Mouse (Mus musculus): Measurements from ENCODE around the gene Gm49711. TPM values are rescaled to one million over a fixed set of nuclear protein-coding genes. Genes with fewer than 3 reads are reported as not detected.

Gene Gm49711
- polyA plus RNA-seq, 1 experiment from 2014 or later = 0.24 TPM

DNA sequence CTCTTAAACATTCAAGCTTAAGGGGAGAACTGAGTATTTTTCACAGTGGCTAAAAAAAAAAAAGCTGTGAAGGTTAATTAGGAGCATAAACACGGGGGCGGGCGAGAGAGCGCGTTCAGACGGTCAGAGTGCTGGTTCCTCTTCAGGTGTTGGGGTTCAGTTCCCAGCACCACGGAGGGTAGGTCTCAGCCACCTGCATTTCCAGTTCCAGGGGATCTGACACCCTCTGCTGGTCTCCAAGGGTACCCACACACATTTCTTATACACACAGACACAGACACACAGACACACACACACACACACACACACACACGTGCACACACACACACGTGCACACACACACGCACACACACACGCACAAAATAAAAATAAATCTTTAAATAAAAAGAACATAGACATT, 18.1 kb upstream of the Gm49711 start:
- H3K27ac ChIP-seq = no peak overlapping the region
- 96% methylated on average over 11 of the region's 11 CpGs for WGBS
- no peaks in the 10 kb centered on the region for H3K27me3 ChIP-seq (ENCODE audit: insufficient read depth, poor library complexity, severe bottlenecking)
- no peak overlapping the region for H3K4me3 ChIP-seq
- DNase-seq (ENCODE audit: low spot score) = no peak
- peaks cover 6% of the 10 kb centered on the region for H3K4me1 ChIP-seq (replicated peaks)
- no peaks in the 10 kb centered on the region for H3K36me3 ChIP-seq
- H3K9me3 ChIP-seq = peaks cover 2% of the 10 kb centered on the region; the same call in 1 of the 2 replicates

DNA sequence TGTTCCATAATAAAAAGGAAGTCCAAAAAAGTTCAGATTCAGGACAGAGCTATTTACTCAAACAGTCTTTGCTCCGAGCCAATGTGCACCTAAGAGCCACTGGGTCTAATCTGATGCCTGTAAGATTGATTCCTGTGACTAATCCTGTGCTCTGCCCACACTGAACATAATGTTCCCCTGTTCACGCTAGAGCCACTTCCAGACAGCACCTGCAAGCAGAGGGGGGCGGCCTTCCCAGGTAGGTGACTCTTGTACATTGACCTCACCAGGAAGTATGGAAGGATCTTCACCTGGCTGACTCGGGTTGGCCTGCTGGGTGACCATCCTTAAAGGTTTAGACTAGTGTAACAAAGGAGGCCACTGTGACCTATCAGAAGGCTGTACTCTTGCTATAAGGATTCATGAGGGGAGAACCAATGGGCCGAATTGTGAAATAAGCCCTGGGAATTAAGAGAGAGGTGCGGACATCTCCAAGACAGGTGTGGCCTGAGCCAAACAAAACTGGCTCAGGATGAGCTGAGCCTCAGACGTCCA, 6.3 kb upstream of the Gm49711 start:
- Histone ChIP-seq H3K4me1 (replicated peaks) (peaks cover 10% of the 10 kb centered on the region; the same call in 1 of the 2 replicates), H3K4me3 (no peak overlapping the region), H3K27ac (no peak overlapping the region), H3K9me3 (peaks cover 12% of the 10 kb centered on the region), H3K27me3 (ENCODE audit: insufficient read depth, poor library complexity, severe bottlenecking) (no peaks in the 10 kb centered on the region), H3K36me3 (peaks cover 8% of the 10 kb centered on the region; the same call in 1 of the 2 replicates)
- 87% methylated on average over 7 of the region's 7 CpGs for WGBS
- no peak for DNase-seq (ENCODE audit: low spot score)

DNA sequence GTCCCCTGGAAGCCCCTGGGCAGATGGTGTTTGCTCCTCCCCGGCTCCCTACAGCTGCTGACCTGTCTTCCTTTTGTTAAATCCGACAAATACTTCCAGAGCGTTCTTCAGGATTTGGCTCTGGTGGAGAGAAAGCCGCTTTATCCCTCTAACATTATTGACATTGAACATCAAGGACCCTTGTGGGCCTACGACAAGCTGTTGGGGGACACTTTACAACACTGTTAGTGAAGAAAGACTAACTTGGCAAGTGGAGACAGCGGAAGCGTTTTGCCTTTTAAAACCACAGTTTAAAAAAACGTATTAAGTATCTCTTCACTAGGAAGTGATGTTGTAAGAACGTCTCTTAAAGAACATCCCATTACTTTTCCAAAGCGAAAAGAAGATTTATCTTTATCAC, 5.5 kb upstream of the Gm49711 start:
- Histone ChIP-seq H3K36me3 (peaks cover 8% of the 10 kb centered on the region; the same call in 1 of the 2 replicates), H3K27ac (no peak overlapping the region)
- 75% methylated on average over 10 of the region's 10 CpGs for WGBS

DNA sequence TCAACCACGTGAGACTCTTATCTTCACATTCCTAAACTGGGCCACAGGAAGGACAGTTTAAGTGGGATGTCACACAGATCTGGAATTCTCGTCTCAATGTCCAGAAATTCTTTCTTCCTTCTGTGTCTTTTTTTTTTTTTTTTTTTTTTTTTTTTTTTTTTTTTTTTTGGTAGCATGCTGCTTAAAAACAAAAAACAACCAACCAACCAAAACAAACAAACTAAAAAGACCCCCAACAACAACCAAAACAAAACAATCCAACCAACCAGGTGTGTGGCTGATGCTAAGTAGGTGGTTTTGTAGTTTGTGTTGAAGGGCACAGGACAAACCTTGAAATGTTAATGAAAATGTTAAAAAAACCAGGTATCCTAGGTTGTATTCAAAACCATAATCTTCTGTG, 1.4 kb upstream of the Gm49711 start:
- H3K27ac ChIP-seq = no peak overlapping the region
- peaks cover 35% of the 10 kb centered on the region for H3K4me1 ChIP-seq (replicated peaks)
- H3K4me3 ChIP-seq = no peak overlapping the region
- H3K9me3 ChIP-seq = peaks cover 12% of the 10 kb centered on the region
- no peaks in the 10 kb centered on the region for H3K27me3 ChIP-seq (ENCODE audit: insufficient read depth, poor library complexity, severe bottlenecking)
- peaks cover 25% of the 10 kb centered on the region for H3K36me3 ChIP-seq
- no peak for DNase-seq (ENCODE audit: low spot score)
- WGBS = 64% methylated on average over 2 of the region's 2 CpGs

More for the DNA sequence above, 5.5 kb upstream of the Gm49711 start:
- no peak for DNase-seq (ENCODE audit: low spot score)
- peaks cover 12% of the 10 kb centered on the region for H3K9me3 ChIP-seq
- H3K4me1 ChIP-seq (replicated peaks) = peaks cover 13% of the 10 kb centered on the region
- no peak overlapping the region for H3K4me3 ChIP-seq
- no peaks in the 10 kb centered on the region for H3K27me3 ChIP-seq (ENCODE audit: insufficient read depth, poor library complexity, severe bottlenecking)

DNA sequence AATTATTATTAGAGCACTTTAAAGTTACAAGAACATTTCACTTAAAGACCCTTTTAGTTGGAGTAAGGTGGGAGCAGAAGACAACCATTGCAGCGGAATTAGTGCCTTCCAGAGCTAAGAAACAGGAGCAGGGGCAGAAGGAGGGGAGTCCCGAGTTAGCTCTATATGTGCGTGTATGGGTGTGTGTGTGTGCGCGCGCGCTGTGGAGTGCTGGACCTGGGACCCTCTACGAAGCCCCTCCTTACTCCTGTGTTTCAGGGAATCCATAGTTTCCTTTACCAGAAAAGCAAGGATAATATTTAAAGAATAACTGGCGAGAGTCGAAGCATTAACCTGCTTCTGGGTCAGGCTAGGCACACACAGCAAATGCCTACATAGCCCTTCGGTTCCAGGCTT, 662 bp upstream of the Gm49711 start:
- peaks cover 12% of the 10 kb centered on the region for H3K9me3 ChIP-seq
- H3K4me3 ChIP-seq = peak overlapping the region; percentile 91
- H3K27me3 ChIP-seq (ENCODE audit: insufficient read depth, poor library complexity, severe bottlenecking) = no peaks in the 10 kb centered on the region
- no peak for DNase-seq (ENCODE audit: low spot score)
- H3K4me1 ChIP-seq (replicated peaks) = peaks cover 35% of the 10 kb centered on the region
- H3K36me3 ChIP-seq = peaks cover 32% of the 10 kb centered on the region
- H3K27ac ChIP-seq = peak overlapping the region; percentile 97
- WGBS = 8% methylated on average over 11 of the region's 11 CpGs

DNA sequence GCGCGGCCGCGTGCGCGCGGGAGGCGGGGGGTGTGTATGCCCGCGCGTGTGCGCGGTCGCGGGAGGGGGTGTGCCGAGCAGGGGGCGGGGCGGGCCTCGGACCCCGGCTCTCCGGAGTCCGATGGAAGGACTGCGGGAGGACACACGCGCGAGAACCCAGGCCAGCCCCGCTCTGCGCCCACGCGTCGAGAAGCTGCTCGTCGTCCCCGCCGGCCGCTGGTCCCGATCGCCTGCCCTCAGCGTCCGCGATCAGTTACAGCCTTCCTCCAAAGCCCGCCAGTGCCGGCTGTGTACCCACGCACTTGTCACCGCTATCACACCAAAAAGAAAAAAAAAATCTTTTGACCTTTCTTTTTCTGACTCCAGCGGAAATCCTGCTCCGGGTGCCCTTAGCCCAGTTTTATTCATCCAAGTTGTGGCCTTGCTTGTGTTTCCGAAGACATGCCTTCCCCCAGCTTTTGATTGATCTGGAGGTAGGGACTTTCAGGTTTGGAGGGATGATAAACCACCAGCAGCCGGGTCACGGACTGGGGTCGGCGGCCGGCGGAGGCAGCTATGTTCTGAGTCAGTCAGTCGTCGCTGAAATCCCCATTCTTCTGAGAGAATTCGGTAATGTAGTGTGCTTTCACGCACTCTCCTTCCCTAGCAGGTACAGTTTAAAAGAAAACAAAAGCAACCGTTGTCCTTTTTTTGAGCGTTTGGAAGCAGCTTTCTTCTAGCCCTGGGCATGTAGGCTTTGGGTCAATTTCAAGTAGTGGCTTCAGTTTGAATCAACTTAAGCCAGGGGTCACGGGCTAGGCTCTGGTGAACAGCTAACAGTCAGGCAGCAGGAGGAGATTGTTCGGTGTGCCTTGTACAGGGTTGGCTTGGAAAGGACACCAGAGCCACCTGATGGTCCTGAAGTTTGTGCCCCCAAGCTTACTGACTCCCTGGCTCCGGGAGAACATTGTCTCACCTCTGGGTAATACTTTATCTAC, 816 bp downstream of the Gm49711 start:
- peak; percentile 30 for DNase-seq (ENCODE audit: low spot score)
- H3K4me3 ChIP-seq = peak overlapping the region; percentile 91
- 1% methylated on average over 63 of the region's 63 CpGs for WGBS
- peak overlapping the region; percentile 97 for H3K27ac ChIP-seq
- peaks cover 43% of the 10 kb centered on the region for H3K36me3 ChIP-seq
- peaks cover 7% of the 10 kb centered on the region for H3K9me3 ChIP-seq
- no peaks in the 10 kb centered on the region for H3K27me3 ChIP-seq (ENCODE audit: insufficient read depth, poor library complexity, severe bottlenecking)
- H3K4me1 ChIP-seq (replicated peaks) = peaks cover 35% of the 10 kb centered on the region

DNA sequence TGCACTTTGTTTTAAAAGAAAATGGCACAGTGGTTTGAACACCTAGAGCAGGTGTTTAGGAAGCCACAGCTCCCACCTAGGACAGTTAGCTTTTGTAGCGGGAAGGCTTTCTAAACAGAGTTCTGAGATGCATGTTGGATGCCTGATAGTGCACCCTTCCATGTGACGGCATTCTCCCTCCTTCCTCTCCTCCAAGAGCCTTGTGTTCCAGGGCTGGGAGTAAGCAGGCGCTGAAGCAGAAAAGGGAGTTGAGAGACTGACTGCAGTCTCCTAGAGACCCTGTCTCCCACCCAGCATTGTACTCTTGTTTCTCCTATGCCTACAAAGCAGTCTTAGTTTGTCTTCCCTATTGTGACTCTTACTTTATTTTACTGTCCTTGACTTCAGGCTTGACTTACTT, 2.1 kb downstream of the Gm49711 start:
- Histone ChIP-seq H3K27ac (no peak overlapping the region), H3K36me3 (peaks cover 50% of the 10 kb centered on the region), H3K4me1 (replicated peaks) (peaks cover 35% of the 10 kb centered on the region), H3K4me3 (peak overlapping the region; percentile 23; the same call in 1 of the 2 replicates), H3K9me3 (no peaks in the 10 kb centered on the region), H3K27me3 (ENCODE audit: insufficient read depth, poor library complexity, severe bottlenecking) (no peaks in the 10 kb centered on the region)
- WGBS = 76% methylated on average over 3 of the region's 3 CpGs
- no peak for DNase-seq (ENCODE audit: low spot score)

DNA sequence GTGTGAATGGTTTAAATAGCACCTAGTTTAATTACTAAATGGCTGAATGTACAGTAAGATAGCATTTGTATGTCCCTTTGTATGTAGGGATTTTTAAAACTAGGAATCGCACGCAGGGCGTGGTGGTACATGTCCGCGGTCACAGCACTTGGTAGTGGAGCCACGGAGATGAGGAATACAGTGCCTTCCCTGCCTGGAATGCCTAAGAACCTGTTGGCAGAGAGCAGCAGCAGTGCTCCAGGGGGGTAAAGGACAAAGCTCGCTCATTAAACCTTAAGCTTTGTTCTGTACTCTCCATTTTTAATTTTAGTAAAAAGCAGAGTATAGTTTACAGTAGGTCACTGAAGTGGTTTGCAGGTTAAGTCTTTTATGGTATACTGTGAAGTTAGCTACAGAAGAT, 3.5 kb downstream of the Gm49711 start:
- DNase-seq (ENCODE audit: low spot score) = no peak
- Histone ChIP-seq H3K4me1 (replicated peaks) (peaks cover 35% of the 10 kb centered on the region), H3K27ac (no peak overlapping the region), H3K27me3 (ENCODE audit: insufficient read depth, poor library complexity, severe bottlenecking) (no peaks in the 10 kb centered on the region), H3K4me3 (no peak overlapping the region), H3K36me3 (peaks cover 64% of the 10 kb centered on the region), H3K9me3 (no peaks in the 10 kb centered on the region)
- 96% methylated on average over 7 of the region's 7 CpGs for WGBS

DNA sequence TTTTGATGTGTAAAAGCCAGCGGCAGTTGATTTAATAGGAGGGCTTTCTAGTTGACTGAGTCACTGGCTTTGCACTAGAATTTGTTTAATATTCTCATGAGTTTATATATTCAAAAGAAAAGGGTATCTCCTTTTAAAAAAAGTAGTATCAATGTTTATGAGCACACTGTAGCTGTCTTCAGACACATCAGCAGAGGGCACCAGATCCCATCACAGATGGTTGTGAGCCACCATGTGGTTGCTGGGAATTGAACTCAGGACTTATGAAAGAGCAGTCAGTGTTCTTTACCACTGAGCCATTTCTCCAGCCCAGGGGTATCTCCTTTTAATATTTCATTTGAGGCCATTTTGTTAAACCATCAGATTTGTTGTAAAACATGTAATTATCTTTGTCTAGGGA, 4.7 kb downstream of the Gm49711 start:
- no peak overlapping the region for H3K4me3 ChIP-seq
- peaks cover 76% of the 10 kb centered on the region for H3K36me3 ChIP-seq
- H3K27me3 ChIP-seq (ENCODE audit: insufficient read depth, poor library complexity, severe bottlenecking) = no peaks in the 10 kb centered on the region
- no peak overlapping the region for H3K27ac ChIP-seq
- WGBS = 98% methylated on average over 1 of the region's 1 CpGs
- no peak for DNase-seq (ENCODE audit: low spot score)
- H3K4me1 ChIP-seq (replicated peaks) = peaks cover 30% of the 10 kb centered on the region
- H3K9me3 ChIP-seq = no peaks in the 10 kb centered on the region

DNA sequence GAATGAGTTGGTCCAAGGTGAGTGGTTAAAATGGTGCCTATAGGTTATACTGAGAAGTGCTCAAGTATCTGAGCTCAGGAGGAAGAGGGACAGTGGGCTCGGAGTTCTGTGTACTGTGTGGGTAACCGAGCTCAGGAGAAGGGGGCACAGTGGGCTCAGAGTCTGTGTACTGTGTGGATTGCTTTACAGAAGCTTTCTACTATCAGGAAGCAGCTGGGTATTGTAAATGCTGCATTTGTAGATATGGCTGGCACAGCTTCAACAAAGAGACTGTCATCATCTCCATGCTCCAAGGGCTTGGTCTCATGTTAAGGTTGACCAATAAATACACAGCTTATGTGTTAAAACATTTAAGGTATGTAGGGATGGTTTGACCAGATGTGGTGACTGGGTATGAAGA, 6.7 kb downstream of the Gm49711 start:
- no peak for DNase-seq (ENCODE audit: low spot score)
- 87% methylated on average over 2 of the region's 2 CpGs for WGBS
- no peak overlapping the region for H3K27ac ChIP-seq
- H3K4me1 ChIP-seq (replicated peaks) = peaks cover 13% of the 10 kb centered on the region
- H3K9me3 ChIP-seq = no peaks in the 10 kb centered on the region
- no peak overlapping the region for H3K4me3 ChIP-seq
- no peaks in the 10 kb centered on the region for H3K27me3 ChIP-seq (ENCODE audit: insufficient read depth, poor library complexity, severe bottlenecking)
- H3K36me3 ChIP-seq = peaks cover 96% of the 10 kb centered on the region

DNA sequence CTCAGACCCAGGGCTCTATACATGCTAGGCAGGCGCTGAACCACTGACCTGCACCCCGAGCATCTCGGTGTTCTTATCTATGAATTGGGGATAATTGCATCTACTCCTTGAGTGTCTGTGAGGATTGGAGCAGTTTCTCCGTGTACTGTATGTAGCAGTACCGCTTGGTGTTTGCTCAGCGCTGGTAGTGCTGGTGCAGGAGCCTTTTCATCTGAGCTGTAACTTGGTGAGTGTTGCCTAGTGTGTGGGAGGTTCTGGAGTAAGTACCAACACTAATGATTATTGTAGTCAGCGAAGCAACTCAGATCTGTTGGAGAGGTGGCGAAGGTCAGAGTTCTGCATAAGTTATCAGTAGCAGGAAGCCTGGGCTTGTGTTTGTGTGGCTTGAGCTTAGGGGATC, 12.2 kb downstream of the Gm49711 start:
- 93% methylated on average over 8 of the region's 8 CpGs for WGBS
- no peaks in the 10 kb centered on the region for H3K27me3 ChIP-seq (ENCODE audit: insufficient read depth, poor library complexity, severe bottlenecking)
- H3K36me3 ChIP-seq = peaks cover 76% of the 10 kb centered on the region
- no peaks in the 10 kb centered on the region for H3K9me3 ChIP-seq
- no peaks in the 10 kb centered on the region for H3K4me1 ChIP-seq (replicated peaks)
- H3K4me3 ChIP-seq = no peak overlapping the region
- H3K27ac ChIP-seq = no peak overlapping the region
- no peak for DNase-seq (ENCODE audit: low spot score)

DNA sequence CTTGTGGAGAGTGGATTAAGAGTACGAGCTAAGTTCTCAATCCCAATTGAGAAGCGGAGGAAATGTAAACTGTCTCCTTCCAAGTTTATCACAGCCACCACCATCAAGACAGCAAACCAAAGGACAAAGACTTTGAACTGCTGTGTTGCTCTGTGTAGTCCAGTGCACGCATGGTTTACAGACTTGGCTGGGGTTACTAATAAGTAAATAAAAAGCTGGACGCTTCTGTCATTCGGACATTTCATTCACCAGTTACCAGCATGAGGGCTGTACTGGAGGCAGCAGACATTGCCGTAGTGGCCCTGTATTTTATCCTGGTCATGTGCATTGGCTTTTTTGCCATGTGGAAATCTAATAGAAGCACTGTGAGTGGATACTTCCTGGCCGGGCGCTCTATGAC, 18.7 kb downstream of the Gm49711 start:
- H3K36me3 ChIP-seq = peaks cover 56% of the 10 kb centered on the region
- no peaks in the 10 kb centered on the region for H3K27me3 ChIP-seq (ENCODE audit: insufficient read depth, poor library complexity, severe bottlenecking)
- WGBS = 97% methylated on average over 8 of the region's 8 CpGs
- H3K27ac ChIP-seq = no peak overlapping the region
- peaks cover 5% of the 10 kb centered on the region; the same call in 1 of the 2 replicates for H3K4me1 ChIP-seq (replicated peaks)
- H3K9me3 ChIP-seq = no peaks in the 10 kb centered on the region
- no peak for DNase-seq (ENCODE audit: low spot score)
- no peak overlapping the region for H3K4me3 ChIP-seq

DNA sequence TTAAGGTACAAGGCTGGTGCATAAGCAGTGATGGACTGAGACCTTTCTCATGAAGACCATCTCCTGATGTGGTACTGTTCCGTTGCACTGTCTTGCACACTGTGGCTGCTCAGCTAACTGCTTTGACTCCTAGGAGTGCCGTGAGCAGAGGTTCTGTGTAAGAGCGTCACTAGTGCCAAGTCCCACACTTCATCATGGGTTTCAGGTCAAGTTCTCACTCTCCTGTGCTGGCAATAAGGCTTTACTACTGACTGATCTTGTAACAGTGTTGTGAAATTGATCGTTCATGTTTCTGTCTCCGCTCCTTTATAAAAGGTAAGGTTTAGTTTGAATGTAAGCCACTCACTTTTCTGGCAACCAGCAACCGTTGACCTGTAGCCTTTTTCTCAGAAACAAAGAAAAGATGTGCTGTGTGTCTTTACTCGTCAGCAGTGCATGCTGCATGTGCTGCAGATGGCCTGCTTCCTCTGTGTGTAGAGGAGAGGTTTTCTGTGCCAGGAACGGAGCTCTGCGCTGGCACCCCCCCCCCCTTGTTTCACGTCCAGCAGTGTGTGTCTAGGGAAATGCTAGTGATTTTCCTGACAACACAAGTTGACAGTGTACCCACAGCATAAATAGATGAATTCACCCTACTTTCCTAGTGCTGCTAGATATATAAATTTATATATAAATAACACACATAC, 25.8 kb downstream of the Gm49711 start:
- H3K4me1 ChIP-seq (replicated peaks) = peaks cover 10% of the 10 kb centered on the region
- no peaks in the 10 kb centered on the region for H3K9me3 ChIP-seq
- H3K36me3 ChIP-seq = peaks cover 26% of the 10 kb centered on the region
- 84% methylated on average over 10 of the region's 10 CpGs for WGBS
- DNase-seq (ENCODE audit: low spot score) = no peak
- H3K4me3 ChIP-seq = no peak overlapping the region
- H3K27me3 ChIP-seq (ENCODE audit: insufficient read depth, poor library complexity, severe bottlenecking) = no peaks in the 10 kb centered on the region
- no peak overlapping the region for H3K27ac ChIP-seq
